ENCODE assay signal across 30 mouse cellular contexts in genomic region chr10:80365736-80366135, GRCm38 (mm10). TPM values are rescaled to one million over a fixed set of nuclear protein-coding genes. Genes with fewer than 3 reads are reported as not detected.
"Had no signal": no experiment of that assay in that cellular context is flagged by ENCODE, and none has a peak within 500 bp of the region (broad histone marks: within the 10 kb centered on the region; RNA-seq: fewer than 3 reads in every experiment).

No protein-coding gene starts in this region.

- H3K27me3 ChIP-seq: midbrain, embryonic 15.5 days had no signal

- ATAC-seq: liver, embryonic 12.5 days; liver, postnatal 0 days; lung, postnatal 0 days; midbrain, embryonic 13.5 days; midbrain, embryonic 15.5 days; midbrain, embryonic 16.5 days had no signal

- H3K9me3 ChIP-seq: limb, embryonic 15.5 days; liver, embryonic 13.5 days; liver, embryonic 15.5 days; lung, embryonic 15.5 days; midbrain, embryonic 13.5 days; midbrain, embryonic 15.5 days had no signal

- H3K4me1 ChIP-seq: limb, embryonic 12.5 days; limb, embryonic 13.5 days; limb, embryonic 15.5 days; liver, embryonic 12.5 days; liver, embryonic 13.5 days; liver, embryonic 15.5 days; lung, embryonic 15.5 days; neural tube, embryonic 12.5 days had no signal

- H3K4me3 ChIP-seq: left cerebral cortex, adult 2 months; limb, embryonic 10.5 days; limb, embryonic 12.5 days; limb, embryonic 13.5 days; limb, embryonic 15.5 days; liver, embryonic 12.5 days; liver, embryonic 13.5 days; liver, embryonic 15.5 days; lung, embryonic 15.5 days; megakaryocyte, embryonic 14.5 days; midbrain, embryonic 10.5 days; midbrain, embryonic 12.5 days; midbrain, embryonic 13.5 days; midbrain, embryonic 15.5 days; neural tube, embryonic 12.5 days had no signal

- H3K36me3 ChIP-seq: limb, embryonic 10.5 days; limb, embryonic 12.5 days; limb, embryonic 13.5 days; limb, embryonic 15.5 days; liver, embryonic 12.5 days; liver, embryonic 13.5 days; liver, embryonic 15.5 days; lung, embryonic 15.5 days; midbrain, embryonic 10.5 days; midbrain, embryonic 12.5 days; midbrain, embryonic 13.5 days; midbrain, embryonic 15.5 days; neural tube, embryonic 12.5 days had no signal

- H3K4me2 ChIP-seq: limb, embryonic 12.5 days; limb, embryonic 13.5 days; limb, embryonic 15.5 days; liver, embryonic 11.5 days; liver, embryonic 12.5 days; liver, embryonic 13.5 days; liver, embryonic 15.5 days; lung, embryonic 14.5 days; lung, embryonic 15.5 days; midbrain, embryonic 12.5 days; midbrain, embryonic 13.5 days; midbrain, embryonic 15.5 days; neural tube, embryonic 12.5 days had no signal

- H3K9ac ChIP-seq: limb, embryonic 12.5 days; limb, embryonic 13.5 days; limb, embryonic 15.5 days; liver, embryonic 12.5 days; liver, embryonic 13.5 days; liver, embryonic 14.5 days; liver, embryonic 15.5 days; liver, postnatal 0 days; lung, embryonic 14.5 days; lung, embryonic 15.5 days; midbrain, embryonic 12.5 days; midbrain, embryonic 13.5 days; midbrain, embryonic 15.5 days; neural tube, embryonic 12.5 days had no signal

- H3K27ac ChIP-seq: left cerebral cortex, adult 2 months; limb, embryonic 10.5 days; limb, embryonic 12.5 days; limb, embryonic 13.5 days; limb, embryonic 15.5 days; liver, embryonic 12.5 days; liver, embryonic 13.5 days; liver, embryonic 14.5 days; liver, embryonic 15.5 days; lung, embryonic 15.5 days; macrophage; midbrain, embryonic 10.5 days; midbrain, embryonic 12.5 days; midbrain, embryonic 13.5 days; midbrain, embryonic 15.5 days; neural tube, embryonic 12.5 days had no signal

- DNase-seq: left cerebral cortex, postnatal 4 days; liver, embryonic 13.5 days; liver, postnatal 0 days; lung, adult 18-20 months; lung, adult 2 months; lung, embryonic 14.5 days; lung, postnatal 10 days; lung, postnatal 14 days; lung, postnatal 36 days; lung, postnatal 4 days; midbrain, embryonic 14.5 days had no signal

RNA-seq across cellular contexts. Expression of gene Plk5, which starts 9.5 kb away (rescaled TPM):
- polyA plus RNA-seq: macrophage had no signal
